Comparison of ENCODE assay signal across 18 mouse cellular contexts in genomic region chr13:51738531-51739117, GRCm38 (mm10). TPM values are rescaled to one million over a fixed set of nuclear protein-coding genes. Genes with fewer than 3 reads are reported as not detected.
DNase-seq lines count a peak whose midpoint lies in the region; ATAC-seq and TF ChIP-seq lines count a peak whose summit lies in the region.
"Had no signal": no experiment of that assay in that cellular context is flagged by ENCODE, and none has a peak within 500 bp of the region (broad histone marks: within the 10 kb centered on the region; RNA-seq: fewer than 3 reads in every experiment).

No protein-coding gene starts in this region.

- DNase-seq in heart, embryonic 10.5 days (ENCODE audit: low spot score), result no peak
- no peak for DNase-seq in heart, postnatal 36 days
- peak; percentile 26 for DNase-seq in thymus, postnatal 25 days
- no peak for DNase-seq in thymus, adult 2 months
- DNase-seq in liver, embryonic 13.5 days, result no peak
- no peak for DNase-seq in T-cell, adult 2 months (ENCODE audit: low spot score)
- DNase-seq in left cerebral cortex, adult 18-20 months (ENCODE audit: low spot score in 2 of 2), result no peak
- no peak for DNase-seq in lung, postnatal 14 days
- DNase-seq: cerebellum, postnatal 36 days; gastrocnemius, adult 2 months; kidney, adult 8-10 months; layer of hippocampus, adult 9-11 months; lung, postnatal 10 days; right cerebral cortex, postnatal 14 days had no signal

- no peaks in the 10 kb centered on the region for H3K36me3 ChIP-seq in heart, embryonic 10.5 days
- H3K36me3 ChIP-seq in thymus, adult 2 months (ENCODE audit: control insufficient read depth, insufficient read depth, low read length), result no peaks in the 10 kb centered on the region; the same call in 1 of the 2 replicates
- H3K36me3 ChIP-seq in liver, embryonic 13.5 days, result no peaks in the 10 kb centered on the region
- H3K36me3 ChIP-seq: embryonic facial prominence, embryonic 13.5 days; hindbrain, embryonic 15.5 days had no signal

- H3K27ac ChIP-seq in heart, embryonic 10.5 days, result 0 out of 2 replicates have a peak overlapping the region, but pooled peaks have one; percentile 75
- H3K27ac ChIP-seq in thymus, adult 2 months (ENCODE audit: control insufficient read depth, insufficient read depth, low read length), result no peak overlapping the region
- H3K27ac ChIP-seq in liver, embryonic 13.5 days, result peak overlapping the region; percentile 97
- H3K27ac ChIP-seq: embryonic facial prominence, embryonic 13.5 days; forebrain, embryonic 13.5 days; gastrocnemius, adult 2 months; hindbrain, embryonic 15.5 days had no signal

- TF ChIP-seq CTCF in thymus, adult 2 months (IDR thresholded peaks at IDR 0.05; ENCODE audit: borderline replicate concordance, control insufficient read depth, extremely low read depth, insufficient read depth, low read length, poor library complexity), result no peak

- no peaks in the 10 kb centered on the region for H3K9me3 ChIP-seq in heart, embryonic 10.5 days
- no peaks in the 10 kb centered on the region for H3K9me3 ChIP-seq in liver, embryonic 13.5 days (replicated peaks)
- H3K9me3 ChIP-seq: embryonic facial prominence, embryonic 13.5 days; forebrain, embryonic 13.5 days; hindbrain, embryonic 15.5 days had no signal

- no peak for TF ChIP-seq POLR2A in thymus, adult 2 months (IDR thresholded peaks at IDR 0.05; ENCODE audit: control insufficient read depth, extremely low read depth, insufficient read depth, low read length, poor library complexity)

- H3K27me3 ChIP-seq in heart, embryonic 10.5 days (ENCODE audit: insufficient read depth, poor library complexity, severe bottlenecking), result no peaks in the 10 kb centered on the region
- H3K27me3 ChIP-seq in thymus, adult 2 months (ENCODE audit: control insufficient read depth, insufficient read depth, low read length), result no peaks in the 10 kb centered on the region
- no peaks in the 10 kb centered on the region for H3K27me3 ChIP-seq in liver, embryonic 13.5 days
- H3K27me3 ChIP-seq: embryonic facial prominence, embryonic 13.5 days; forebrain, embryonic 13.5 days; hindbrain, embryonic 15.5 days had no signal

- intact Hi-C loops in heart, postnatal 36 days (cut with DNase I), result no loop called here

- H3K4me3 ChIP-seq in heart, embryonic 10.5 days, result no peak overlapping the region
- H3K4me3 ChIP-seq in thymus, adult 2 months (ENCODE audit: control insufficient read depth, insufficient read depth, low read length), result no peak overlapping the region
- no peak overlapping the region for H3K4me3 ChIP-seq in liver, embryonic 13.5 days (replicated peaks)
- H3K4me3 ChIP-seq: embryonic facial prominence, embryonic 13.5 days; forebrain, embryonic 13.5 days; gastrocnemius, adult 2 months; hindbrain, embryonic 15.5 days had no signal

- peak overlapping the region; percentile 68; the same call in 1 of the 2 replicates for H3K9ac ChIP-seq in liver, embryonic 13.5 days
- H3K9ac ChIP-seq: embryonic facial prominence, embryonic 13.5 days; forebrain, embryonic 13.5 days; hindbrain, embryonic 15.5 days had no signal

- H3K4me2 ChIP-seq in liver, embryonic 13.5 days, result peak overlapping the region; percentile 70
- H3K4me2 ChIP-seq: embryonic facial prominence, embryonic 13.5 days; forebrain, embryonic 13.5 days; heart, embryonic 11.5 days; hindbrain, embryonic 15.5 days had no signal

- 91% methylated on average over 11 of the region's 11 CpGs for WGBS in heart, embryonic 10.5 days
- WGBS in thymus, adult 2 months, result 39% methylated on average over 11 of the region's 11 CpGs
- whole genome bisulfite sequencing in liver, embryonic 13.5 days (ENCODE audit: insufficient replicate concordance), result 58% methylated on average over 11 of the region's 11 CpGs

- no peak for ATAC-seq in liver, embryonic 13.5 days (ENCODE audit: low read depth)
- ATAC-seq: forebrain, embryonic 13.5 days had no signal

- peaks cover 32% of the 10 kb centered on the region for H3K4me1 ChIP-seq in heart, embryonic 10.5 days
- H3K4me1 ChIP-seq in thymus, adult 2 months (replicated peaks; ENCODE audit: control insufficient read depth, insufficient read depth, low read length), result peaks cover 78% of the 10 kb centered on the region
- peaks cover 98% of the 10 kb centered on the region for H3K4me1 ChIP-seq in liver, embryonic 13.5 days (replicated peaks)
- H3K4me1 ChIP-seq: hindbrain, embryonic 15.5 days had no signal

RNA-seq across cellular contexts. Expression of gene Sema4d, which starts 54.9 kb away (rescaled TPM):
- 8.7 and 13.1 TPM in 2 replicates for polyA plus RNA-seq in heart, embryonic 10.5 days (2016; fragmentation: Nextera tagmentation; extraction: Ambion mirVana)
- total RNA-seq in heart, postnatal 36 days (2021), result 10 to 100 TPM; 69.8 to 77.5 TPM
- polyA plus RNA-seq in thymus, adult 2 months (2012; rRNA removed), result 156 and 182 TPM in 2 replicates
- polyA plus RNA-seq in liver, embryonic 13.5 days (2015; fragmentation: Nextera tagmentation; extraction: Ambion mirVana), result 6.0 and 7.6 TPM in 2 replicates
- total RNA-seq in left cerebral cortex, adult 18-20 months (2021), result 10 to 100 TPM; 65.8 to 71.3 TPM

Comparison
In these comparisons a context has a peak if more than half of its experiments do, and no peak if none do; other contexts are left out.
1. RNA of gene Sema4d, which starts 54.9 kb away (polyA plus RNA-seq): 156 to 182 TPM in thymus, adult 2 months; 8.7 to 13.1 TPM in heart, embryonic 10.5 days and 6.0 to 7.6 TPM in liver, embryonic 13.5 days; every median in the first group is over 10 times any median in the second.